Mouse (Mus musculus): ENCODE results near the gene Slc25a19. TPM values are rescaled to one million over a fixed set of nuclear protein-coding genes. Genes with fewer than 3 reads are reported as not detected.

The Slc25a19 gene
- total RNA-seq, 2 experiments from 2014 or later, result 56.8 to 60.1 TPM

DNA sequence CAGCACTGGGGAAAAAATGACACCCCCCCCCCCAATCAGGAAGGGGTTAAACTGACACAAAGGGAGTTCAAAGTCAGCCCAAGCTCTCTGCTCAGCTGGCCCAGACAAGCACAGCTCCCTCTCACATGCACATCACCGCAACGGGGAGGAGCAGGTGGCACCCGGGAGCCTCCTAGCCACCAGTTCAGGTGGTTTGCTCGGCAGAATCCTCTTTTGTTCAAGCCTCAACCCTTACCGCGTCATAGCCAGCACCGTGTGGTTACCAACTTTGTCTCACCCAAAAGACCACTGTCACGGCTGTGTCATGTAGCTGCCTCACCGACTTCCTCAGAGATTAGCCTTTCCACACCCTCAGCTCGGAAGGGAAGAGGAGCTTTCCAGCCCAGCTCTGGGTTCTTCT lies 15.2 kb upstream of the Slc25a19 start:
- no peak for DNase-seq (ENCODE audit: low spot score in 2 of 2)
- intact Hi-C loops (cut with DNase I), result no loop called here

- no peak for DNase-seq (ENCODE audit: low spot score in 2 of 2)
- intact Hi-C loops (cut with DNase I), result no loop called here
These were observed 14.6 kb upstream of the Slc25a19 start for GRCm38 (mm10) chr11:115642705-115643104.

GRCm38 (mm10) chr11:115641664-115642036 lies 13.6 kb upstream of the Slc25a19 start:
- intact Hi-C loops (cut with DNase I), result no loop called here

GRCm38 (mm10) chr11:115640978-115641663 lies 13.0 kb upstream of the Slc25a19 start:
- intact Hi-C loops (cut with DNase I), result no loop called here

More at GRCm38 (mm10) chr11:115641664-115642036, 13.6 kb upstream of the Slc25a19 start:
- DNase-seq (ENCODE audit: low spot score in 2 of 2), result no peak

DNA sequence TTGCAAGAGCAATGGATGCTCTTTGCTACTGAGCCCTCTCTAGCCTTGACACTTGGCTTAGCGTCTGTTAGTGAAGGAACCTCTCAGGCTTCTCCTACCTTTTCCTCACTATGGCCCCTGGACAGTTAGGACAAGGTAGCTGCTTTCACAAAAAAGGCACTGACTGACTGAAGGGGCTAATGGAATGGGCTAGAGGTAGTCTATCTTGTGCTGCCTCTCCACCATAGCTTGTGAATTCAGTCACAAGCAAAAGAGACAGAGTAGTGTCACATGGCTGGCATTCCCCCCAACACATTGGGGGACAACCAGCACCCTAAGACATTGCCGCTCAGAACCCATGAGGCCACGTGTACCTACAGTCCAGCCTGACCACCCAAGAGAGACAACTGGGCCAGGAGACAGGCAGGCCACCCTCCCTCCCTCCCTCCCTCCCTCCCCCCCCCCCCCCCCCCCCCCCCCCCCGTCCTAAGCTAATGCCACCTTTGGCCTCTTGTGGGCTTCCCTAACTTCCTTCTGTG lies 12.3 kb upstream of the Slc25a19 start:
- DNase-seq (ENCODE audit: low spot score in 2 of 2), result no peak
- intact Hi-C loops (cut with DNase I), result no loop called here

More at GRCm38 (mm10) chr11:115640978-115641663, 13.0 kb upstream of the Slc25a19 start:
- DNase-seq (ENCODE audit: low spot score in 2 of 2), result peak in 1 of 2 experiments; percentile 33

DNA sequence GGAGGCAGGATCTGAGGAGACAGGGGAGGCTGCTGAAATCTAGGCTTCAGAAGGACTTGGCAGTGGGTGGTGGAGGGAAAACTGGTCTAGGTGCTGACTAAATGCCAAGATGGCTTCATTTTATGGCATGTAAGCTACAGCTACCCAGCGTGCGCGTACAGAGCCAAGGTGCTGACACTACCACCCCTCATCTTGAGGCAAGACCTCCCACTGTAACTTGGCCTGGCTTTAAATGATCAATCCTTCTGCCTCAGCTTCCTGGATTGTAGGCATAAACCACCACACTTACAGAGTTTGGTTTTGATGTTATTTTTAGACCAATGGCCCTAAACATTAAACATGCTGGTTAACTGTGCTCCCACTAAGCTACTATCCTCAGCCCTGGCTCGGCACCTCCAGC lies 11.4 kb upstream of the Slc25a19 start:
- no peak for DNase-seq (ENCODE audit: low spot score in 2 of 2)
- intact Hi-C loops (cut with DNase I), result no loop called here

GRCm38 (mm10) chr11:115638498-115639409 lies 10.7 kb upstream of the Slc25a19 start:
- DNase-seq (ENCODE audit: low spot score in 2 of 2), result no peak
- intact Hi-C loops (cut with DNase I), result no loop called here

DNA sequence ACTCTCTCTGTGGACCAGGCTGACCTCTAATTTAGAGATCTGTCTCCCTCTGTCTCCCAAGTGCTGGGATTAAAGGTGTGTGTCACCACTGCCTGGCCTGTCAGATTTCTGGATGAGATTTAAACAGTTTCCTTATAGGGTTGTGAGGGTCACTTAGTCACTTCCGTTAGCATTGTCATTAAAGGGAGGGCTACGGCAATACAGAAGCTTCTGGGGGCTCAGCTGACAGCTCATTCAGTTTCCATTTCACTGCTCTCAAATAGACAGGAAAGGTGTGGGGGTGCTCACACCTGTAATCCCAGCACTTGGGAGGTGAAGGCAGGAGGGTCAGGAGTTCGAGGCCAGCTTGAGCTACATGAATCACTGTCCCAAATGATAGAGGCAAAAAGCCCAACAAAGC lies 8.9 kb upstream of the Slc25a19 start:
- no peak for DNase-seq (ENCODE audit: low spot score in 2 of 2)
- intact Hi-C loops (cut with DNase I), result no loop called here

- intact Hi-C loops (cut with DNase I), result no loop called here
- no peak for DNase-seq (ENCODE audit: low spot score in 2 of 2)
These were observed 7.4 kb upstream of the Slc25a19 start for GRCm38 (mm10) chr11:115635484-115635883.

DNA sequence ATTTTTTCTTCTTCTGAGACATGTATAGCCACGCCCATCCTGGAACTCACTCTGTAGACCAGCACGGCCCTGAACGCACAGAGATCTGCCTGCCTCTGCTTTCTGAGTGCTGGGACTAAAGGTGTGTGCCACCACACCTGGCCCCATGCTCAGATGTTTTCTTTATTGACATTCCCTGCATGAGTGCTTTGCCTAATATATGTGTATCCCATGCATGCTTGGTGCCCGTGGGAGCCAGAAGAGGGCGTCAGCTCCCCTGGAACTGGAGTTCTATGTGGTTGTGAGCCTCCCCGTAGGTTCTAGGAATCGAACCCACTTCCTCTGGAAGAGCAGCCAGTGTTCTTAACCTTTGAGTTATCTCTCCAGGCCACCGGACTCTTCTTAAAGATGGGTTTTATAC lies 6.9 kb upstream of the Slc25a19 start:
- no peak for DNase-seq (ENCODE audit: low spot score in 2 of 2)
- intact Hi-C loops (cut with DNase I), result no loop called here

DNA sequence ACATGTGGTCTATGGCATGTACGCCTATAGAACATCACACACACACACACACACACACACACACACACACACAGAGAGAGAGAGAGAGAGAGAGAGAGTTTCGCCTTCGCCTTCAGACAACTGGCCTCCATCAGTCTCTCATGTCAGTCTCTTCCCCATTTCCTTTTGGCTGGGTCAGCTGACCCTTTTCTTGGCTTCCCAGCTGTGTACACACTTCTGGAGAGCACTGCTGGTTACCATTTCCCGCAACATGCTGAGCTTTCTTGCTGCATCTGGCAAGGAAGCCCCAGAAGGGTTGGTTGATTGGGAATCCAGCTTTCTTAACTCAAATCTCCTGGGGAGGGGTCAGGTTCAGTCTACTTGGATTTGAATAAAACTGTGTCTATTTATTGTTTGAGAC lies 6.0 kb upstream of the Slc25a19 start:
- DNase-seq (ENCODE audit: low spot score in 2 of 2), result no peak
- intact Hi-C loops (cut with DNase I), result no loop called here

- intact Hi-C loops (cut with DNase I), result no loop called here
- no peak for DNase-seq (ENCODE audit: low spot score in 2 of 2)
These were observed 4.8 kb upstream of the Slc25a19 start for GRCm38 (mm10) chr11:115632862-115633261.

GRCm38 (mm10) chr11:115632247-115632646 lies 4.2 kb upstream of the Slc25a19 start:
- DNase-seq (ENCODE audit: low spot score in 2 of 2), result no peak
- intact Hi-C loops (cut with DNase I), result no loop called here

DNA sequence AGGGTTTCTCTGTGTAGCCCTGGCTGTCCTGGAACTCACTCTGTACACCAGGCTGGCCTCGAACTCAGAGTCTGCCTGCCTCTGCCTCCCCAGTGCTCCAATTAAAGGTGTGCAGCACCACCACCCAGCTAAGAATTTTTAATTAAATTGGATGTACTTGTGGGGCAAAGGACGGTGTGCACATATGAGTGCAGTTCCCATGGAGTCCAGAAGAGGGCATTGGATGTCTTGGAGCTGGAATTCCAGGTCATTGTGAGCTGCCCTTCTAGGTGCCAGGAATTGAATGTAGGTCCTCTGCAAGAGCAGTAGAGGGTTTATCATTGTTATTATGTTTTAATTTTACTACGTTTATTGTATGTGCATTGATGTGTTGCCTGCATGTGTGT lies 3.4 kb upstream of the Slc25a19 start:
- intact Hi-C loops (cut with DNase I), result no loop called here
- no peak for DNase-seq (ENCODE audit: low spot score in 2 of 2)

- DNase-seq (ENCODE audit: low spot score in 2 of 2), result no peak
- intact Hi-C loops (cut with DNase I), result no loop called here
These were observed 2.7 kb upstream of the Slc25a19 start for GRCm38 (mm10) chr11:115630532-115631504.

GRCm38 (mm10) chr11:115629734-115630531 lies 1.8 kb upstream of the Slc25a19 start:
- intact Hi-C loops (cut with DNase I), result no loop called here
- no peak for DNase-seq (ENCODE audit: low spot score in 2 of 2)

DNA sequence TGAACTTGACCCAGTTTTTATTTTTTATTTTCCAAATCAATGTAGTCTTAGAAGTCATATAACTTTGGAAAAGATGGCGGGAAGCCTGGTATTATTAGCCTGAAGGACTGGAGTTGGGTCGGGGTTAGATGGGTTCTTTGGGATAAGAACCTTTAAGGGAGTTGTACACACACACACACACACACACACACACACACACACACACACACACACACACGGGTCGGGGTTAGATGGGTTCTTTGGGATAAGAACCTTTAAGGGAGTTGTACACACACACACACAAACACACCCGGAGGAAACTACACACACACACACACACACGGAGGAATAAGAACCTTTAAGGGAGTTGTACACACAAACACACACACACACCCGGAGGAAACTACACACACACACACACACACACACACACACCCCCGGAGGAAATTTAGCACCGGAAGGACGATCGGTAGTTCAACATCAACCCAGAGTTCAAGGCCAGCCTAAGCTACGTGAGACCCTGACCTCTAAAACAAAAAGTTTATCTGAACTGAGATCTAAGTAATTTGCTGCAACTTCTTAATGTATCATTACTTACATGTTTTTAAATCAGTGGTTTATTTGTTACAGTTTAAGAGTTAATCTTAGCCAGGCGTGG lies 488 bp upstream of the Slc25a19 start:
- intact Hi-C loops (cut with DNase I), result no loop called here
- no peak for DNase-seq (ENCODE audit: low spot score in 2 of 2)

GRCm38 (mm10) chr11:115626824-115627616 lies 1.1 kb downstream of the Slc25a19 start:
- intact Hi-C loops (cut with DNase I), result no loop called here
- DNase-seq (ENCODE audit: low spot score in 2 of 2), result no peak
